Mouse (Mus musculus) frontal cortex, adult 2 months (tissue): Measurements from ENCODE around the gene Entpd7. TPM values are rescaled to one million over a fixed set of nuclear protein-coding genes. Genes with fewer than 3 reads are reported as not detected.

Source experiments
- DNase-seq, 2 experiments: peaks; one replicate each; pipeline ENCODE4 v3.0.0; 2022; ENCODE audit warnings: low spot score in 1 of 2; ENCODE audit errors: extremely low spot score in 1 of 2
- polyA plus RNA-seq: library from polyadenylated mRNA; depleted of rRNA; stranded (reverse); fragments of >200 nt; gene quantifications from 2 replicates; pipeline ENCODE4 v1.2.3, GENCODE M21; 2012

Gene Entpd7
- polyA plus RNA-seq, 1 experiment: 8.7 TPM

- no peak for DNase-seq
Measured at GRCm38 (mm10) chr19:43720061-43720460, 30.6 kb downstream of the Entpd7 start.

- no peak for DNase-seq
Measured at GRCm38 (mm10) chr19:43722891-43723290, 33.4 kb downstream of the Entpd7 start.

- no peak for DNase-seq
Measured at GRCm38 (mm10) chr19:43723501-43723900, 34.0 kb downstream of the Entpd7 start.

GRCm38 (mm10) chr19:43724194-43724593, 34.7 kb downstream of the Entpd7 start:
- no peak for DNase-seq

GRCm38 (mm10) chr19:43724821-43725220, 35.3 kb downstream of the Entpd7 start:
- no peak for DNase-seq

- DNase-seq: no peak
Measured at GRCm38 (mm10) chr19:43726510-43727146, 37.2 kb downstream of the Entpd7 start.

- no peak for DNase-seq
Measured at GRCm38 (mm10) chr19:43729296-43730036, 40.0 kb downstream of the Entpd7 start.

- DNase-seq: no peak
Measured at GRCm38 (mm10) chr19:43730037-43730428, 40.6 kb downstream of the Entpd7 start.

GRCm38 (mm10) chr19:43731157-43731556, 41.7 kb downstream of the Entpd7 start:
- DNase-seq: no peak

GRCm38 (mm10) chr19:43738409-43738808, 48.9 kb downstream of the Entpd7 start:
- no peak for DNase-seq

GRCm38 (mm10) chr19:43743401-43743800, 53.9 kb downstream of the Entpd7 start:
- no peak for DNase-seq

- no peak for DNase-seq
Measured at GRCm38 (mm10) chr19:43745740-43746139, 56.3 kb downstream of the Entpd7 start.

GRCm38 (mm10) chr19:43747877-43748276, 58.4 kb downstream of the Entpd7 start:
- DNase-seq: no peak

GRCm38 (mm10) chr19:43750008-43750407, 60.5 kb downstream of the Entpd7 start:
- DNase-seq: no peak

GRCm38 (mm10) chr19:43752489-43753225, 63.2 kb downstream of the Entpd7 start, which contains the start of the genes Cutc and Cox15:
Cutc (plus strand) TSS chr19:43752996.
Cox15 (minus strand) TSS chr19:43753000.
- DNase-seq: peak; percentile 92 to 97

GRCm38 (mm10) chr19:43753226-43753835, 63.9 kb downstream of the Entpd7 start:
- DNase-seq: peak; percentile 77 to 90

GRCm38 (mm10) chr19:43754237-43754636, 64.8 kb downstream of the Entpd7 start:
- DNase-seq: no peak

GRCm38 (mm10) chr19:43754872-43755271, 65.4 kb downstream of the Entpd7 start:
- no peak for DNase-seq

- DNase-seq: peak in 1 of 2 experiments; percentile 83
Measured at GRCm38 (mm10) chr19:43760504-43760903, 71.0 kb downstream of the Entpd7 start.

GRCm38 (mm10) chr19:43761543-43762256, 72.2 kb downstream of the Entpd7 start:
- DNase-seq: no peak
